Mouse (Mus musculus) kidney, embryonic 15.5 days (tissue): ENCODE data around the gene Ola1. TPM values are rescaled to one million over a fixed set of nuclear protein-coding genes. Genes with fewer than 3 reads are reported as not detected.

Experiments
- polyA plus RNA-seq: library from polyadenylated mRNA; unstranded; fragments of >200 nt; fragmentation: Nextera tagmentation; extraction: Ambion mirVana; gene quantifications from 2 replicates; pipeline ENCODE4 v1.2.1, GENCODE M21; 2015

Ola1 gene
- polyA plus RNA-seq, 1 experiment from 2014 or later = 88.9 TPM

Other genes starting within 250 kb of the Ola1 start
- 54.6 and 54.7 TPM in 2 replicates for gene Sp3, start 238.5 kb downstream of the Ola1 start, polyA plus RNA-seq
- not detected in 2 replicates for gene Gm11084, start 232.2 kb downstream of the Ola1 start, polyA plus RNA-seq
- gene Sp9, start 53.0 kb upstream of the Ola1 start, polyA plus RNA-seq = 0.06 TPM in 1 of 2 replicates, not detected in the other
- 18.5 TPM in 2 replicates for gene Scrn3, start 93.7 kb upstream of the Ola1 start, polyA plus RNA-seq
- gene Cir1, start 93.8 kb upstream of the Ola1 start, polyA plus RNA-seq = 24.5 and 25.8 TPM in 2 replicates
- gene Gpr155, start 167.6 kb upstream of the Ola1 start, polyA plus RNA-seq = 6.2 and 6.7 TPM in 2 replicates